Mouse (Mus musculus): Measurements from ENCODE around the gene Tekt4. TPM values are rescaled to one million over a fixed set of nuclear protein-coding genes. Genes with fewer than 3 reads are reported as not detected.
A peak's percentile ranks its signal among the peaks of the same experiment; 100 is the strongest.

Tekt4 gene
- polyA plus RNA-seq, 1 experiment from 2014 or later, result not detected

GRCm38 (mm10) chr17:25416219-25416618, 38.2 kb upstream of the Tekt4 start:
- peak overlapping the region; percentile 88 for H3K27ac ChIP-seq (replicated peaks)
- peak; percentile 47 for DNase-seq (ENCODE audit: low spot score)
- H3K9me3 ChIP-seq, result no peaks in the 10 kb centered on the region
- peak overlapping the region; percentile 32; the same call in 1 of the 2 replicates for H3K4me3 ChIP-seq
- H3K27me3 ChIP-seq (replicated peaks; ENCODE audit: low read depth, poor library complexity, severe bottlenecking), result no peaks in the 10 kb centered on the region
- H3K4me1 ChIP-seq, result peaks cover 76% of the 10 kb centered on the region
- 17% methylated on average over 3 of the region's 3 CpGs for whole genome bisulfite sequencing
- no peaks in the 10 kb centered on the region for H3K36me3 ChIP-seq (replicated peaks)

- no peak overlapping the region for H3K4me3 ChIP-seq
- peaks cover 78% of the 10 kb centered on the region for H3K4me1 ChIP-seq
- no peak overlapping the region for H3K27ac ChIP-seq (replicated peaks)
- WGBS, result 84% methylated on average over 6 of the region's 6 CpGs
- no peaks in the 10 kb centered on the region for H3K36me3 ChIP-seq (replicated peaks)
- H3K27me3 ChIP-seq (replicated peaks; ENCODE audit: low read depth, poor library complexity, severe bottlenecking), result no peaks in the 10 kb centered on the region
- no peak for DNase-seq (ENCODE audit: low spot score)
- no peaks in the 10 kb centered on the region for H3K9me3 ChIP-seq
These were observed 36.4 kb upstream of the Tekt4 start for GRCm38 (mm10) chr17:25417990-25418389.

GRCm38 (mm10) chr17:25418926-25419325, 35.5 kb upstream of the Tekt4 start:
- Histone ChIP-seq H3K4me3 (peak overlapping the region; percentile 9; the same call in 1 of the 2 replicates), H3K36me3 (replicated peaks) (no peaks in the 10 kb centered on the region), H3K27ac (replicated peaks) (peak overlapping the region; percentile 65; the same call in 1 of the 2 replicates), H3K27me3 (replicated peaks; ENCODE audit: low read depth, poor library complexity, severe bottlenecking) (no peaks in the 10 kb centered on the region), H3K4me1 (peaks cover 76% of the 10 kb centered on the region), H3K9me3 (no peaks in the 10 kb centered on the region)
- 42% methylated on average over 9 of the region's 9 CpGs for WGBS
- peak; percentile 64 for DNase-seq (ENCODE audit: low spot score)

GRCm38 (mm10) chr17:25420998-25421397, 33.4 kb upstream of the Tekt4 start:
- Histone ChIP-seq H3K36me3 (replicated peaks) (no peaks in the 10 kb centered on the region), H3K4me1 (peaks cover 73% of the 10 kb centered on the region), H3K9me3 (no peaks in the 10 kb centered on the region), H3K27ac (replicated peaks) (no peak overlapping the region), H3K27me3 (replicated peaks; ENCODE audit: low read depth, poor library complexity, severe bottlenecking) (0 out of 2 replicates have a peak, but pooled peaks cover 10% of the 10 kb centered on the region), H3K4me3 (no peak overlapping the region)
- WGBS, result 93% methylated on average over 3 of the region's 3 CpGs
- no peak for DNase-seq (ENCODE audit: low spot score)

- H3K27ac ChIP-seq (replicated peaks), result no peak overlapping the region
- WGBS, result 43% methylated on average over 8 of the region's 8 CpGs
- no peak overlapping the region for H3K4me3 ChIP-seq
- H3K4me1 ChIP-seq, result peaks cover 64% of the 10 kb centered on the region
- H3K27me3 ChIP-seq (replicated peaks; ENCODE audit: low read depth, poor library complexity, severe bottlenecking), result peaks cover 21% of the 10 kb centered on the region
- no peaks in the 10 kb centered on the region for H3K9me3 ChIP-seq
- no peak for DNase-seq (ENCODE audit: low spot score)
- no peaks in the 10 kb centered on the region for H3K36me3 ChIP-seq (replicated peaks)
These were observed 29.8 kb upstream of the Tekt4 start for GRCm38 (mm10) chr17:25424526-25425080.

- Histone ChIP-seq H3K4me1 (peaks cover 64% of the 10 kb centered on the region), H3K9me3 (no peaks in the 10 kb centered on the region), H3K36me3 (replicated peaks) (no peaks in the 10 kb centered on the region), H3K27me3 (replicated peaks; ENCODE audit: low read depth, poor library complexity, severe bottlenecking) (peaks cover 35% of the 10 kb centered on the region), H3K27ac (replicated peaks) (no peak overlapping the region), H3K4me3 (no peak overlapping the region)
- 80% methylated on average over 2 of the region's 2 CpGs for WGBS
- no peak for DNase-seq (ENCODE audit: low spot score)
These were observed 28.4 kb upstream of the Tekt4 start for GRCm38 (mm10) chr17:25425996-25426395.

- no peaks in the 10 kb centered on the region for H3K9me3 ChIP-seq
- H3K36me3 ChIP-seq (replicated peaks), result no peaks in the 10 kb centered on the region
- 50% methylated on average over 10 of the region's 10 CpGs for WGBS
- H3K4me3 ChIP-seq, result peak overlapping the region; percentile 2; the same call in 1 of the 2 replicates
- H3K27me3 ChIP-seq (replicated peaks; ENCODE audit: low read depth, poor library complexity, severe bottlenecking), result peaks cover 49% of the 10 kb centered on the region
- DNase-seq (ENCODE audit: low spot score), result no peak
- 0 out of 2 replicates have a peak overlapping the region, but pooled peaks have one; percentile 26 for H3K27ac ChIP-seq (replicated peaks)
- peaks cover 69% of the 10 kb centered on the region for H3K4me1 ChIP-seq
These were observed 27.0 kb upstream of the Tekt4 start for GRCm38 (mm10) chr17:25427441-25427840.

GRCm38 (mm10) chr17:25429240-25429639, 25.2 kb upstream of the Tekt4 start:
- WGBS, result 53% methylated on average over 5 of the region's 5 CpGs
- H3K27me3 ChIP-seq (replicated peaks; ENCODE audit: low read depth, poor library complexity, severe bottlenecking), result peaks cover 66% of the 10 kb centered on the region
- H3K27ac ChIP-seq (replicated peaks), result 0 out of 2 replicates have a peak overlapping the region, but pooled peaks have one; percentile 20
- H3K36me3 ChIP-seq (replicated peaks), result no peaks in the 10 kb centered on the region
- H3K4me1 ChIP-seq, result peaks cover 81% of the 10 kb centered on the region
- no peaks in the 10 kb centered on the region for H3K9me3 ChIP-seq
- DNase-seq (ENCODE audit: low spot score), result no peak
- no peak overlapping the region for H3K4me3 ChIP-seq

GRCm38 (mm10) chr17:25429886-25430285, 24.5 kb upstream of the Tekt4 start:
- 63% methylated on average over 6 of the region's 6 CpGs for WGBS
- DNase-seq (ENCODE audit: low spot score), result no peak
- Histone ChIP-seq H3K27ac (replicated peaks) (no peak overlapping the region), H3K4me3 (no peak overlapping the region), H3K27me3 (replicated peaks; ENCODE audit: low read depth, poor library complexity, severe bottlenecking) (peaks cover 71% of the 10 kb centered on the region), H3K9me3 (no peaks in the 10 kb centered on the region), H3K36me3 (replicated peaks) (no peaks in the 10 kb centered on the region), H3K4me1 (peaks cover 81% of the 10 kb centered on the region)

GRCm38 (mm10) chr17:25430534-25430933, 23.9 kb upstream of the Tekt4 start:
- DNase-seq (ENCODE audit: low spot score), result no peak
- no peaks in the 10 kb centered on the region for H3K36me3 ChIP-seq (replicated peaks)
- H3K9me3 ChIP-seq, result no peaks in the 10 kb centered on the region
- H3K4me1 ChIP-seq, result peaks cover 81% of the 10 kb centered on the region
- peaks cover 74% of the 10 kb centered on the region for H3K27me3 ChIP-seq (replicated peaks; ENCODE audit: low read depth, poor library complexity, severe bottlenecking)
- H3K27ac ChIP-seq (replicated peaks), result no peak overlapping the region
- WGBS, result 49% methylated on average over 8 of the region's 8 CpGs
- H3K4me3 ChIP-seq, result no peak overlapping the region; the same call in 1 of the 2 replicates

- Histone ChIP-seq H3K4me1 (peaks cover 68% of the 10 kb centered on the region), H3K4me3 (peak overlapping the region; percentile 83), H3K9me3 (no peaks in the 10 kb centered on the region), H3K27ac (replicated peaks) (peak overlapping the region; percentile 90), H3K36me3 (replicated peaks) (no peaks in the 10 kb centered on the region), H3K27me3 (replicated peaks; ENCODE audit: low read depth, poor library complexity, severe bottlenecking) (peaks cover 83% of the 10 kb centered on the region)
- 1% methylated on average over 53 of the region's 53 CpGs for WGBS
- peak; percentile 67 for DNase-seq (ENCODE audit: low spot score)
These were observed 21.8 kb upstream of the Tekt4 start for GRCm38 (mm10) chr17:25432433-25433181.

- Histone ChIP-seq H3K4me3 (peak overlapping the region; percentile 83), H3K9me3 (no peaks in the 10 kb centered on the region), H3K27me3 (replicated peaks; ENCODE audit: low read depth, poor library complexity, severe bottlenecking) (peaks cover 83% of the 10 kb centered on the region), H3K4me1 (peaks cover 66% of the 10 kb centered on the region), H3K27ac (replicated peaks) (peak overlapping the region; percentile 90), H3K36me3 (replicated peaks) (no peaks in the 10 kb centered on the region)
- no peak for DNase-seq (ENCODE audit: low spot score)
- under 1% methylated on average over 40 of the region's 40 CpGs for WGBS
These were observed 21.2 kb upstream of the Tekt4 start for GRCm38 (mm10) chr17:25433223-25433616.

Data from embryonic facial prominence, embryonic 10.5 days (tissue).